Mouse (Mus musculus): ENCODE measurements around the gene Upf2.

- TF ChIP-seq GATA1 (IDR thresholded peaks at IDR 0.05; ENCODE audit: low read length) = no peak
- TF ChIP-seq TAL1 (IDR thresholded peaks at IDR 0.05; ENCODE audit: low read length) = no peak
Measured at GRCm38 (mm10) chr2:5930291-5931054, 20.8 kb upstream of the Upf2 start.

All from erythroblast, embryonic 14.5 days (primary cell).